Mouse (Mus musculus) hindbrain, postnatal 0 days (tissue): ENCODE results near the gene Krt23. TPM values are rescaled to one million over a fixed set of nuclear protein-coding genes. Genes with fewer than 3 reads are reported as not detected.

ENCODE experiments used
- ATAC-seq: fragments of 200-750 bp; cut with Nextera tagmentation; 2 replicates; pipeline ENCODE4 v1.8.0; 2017; ENCODE audit warnings: mild to moderate bottlenecking, moderate TSS enrichment, moderate library complexity
- DNase-seq: peaks from one replicate; pipeline ENCODE4 v3.0.0-alpha.2; 2015; ENCODE audit warnings: low spot score
- H3K27ac ChIP-seq: fragments of 300-500 bp; sonication (generic); 2 replicates; pipeline ENCODE4 v1.5.1; 2014; ENCODE audit warnings: mild to moderate bottlenecking
- H3K27me3 ChIP-seq: fragments of 300-500 bp; sonication (generic); 2 replicates; pipeline ENCODE4 v1.6.1; 2014; ENCODE audit warnings: low read length, mixed read lengths; ENCODE audit not compliant: insufficient read depth
- H3K36me3 ChIP-seq: fragments of 300-500 bp; sonication (generic); 2 replicates; pipeline ENCODE4 v1.6.1; 2014; ENCODE audit warnings: low read length, mixed read lengths; ENCODE audit not compliant: insufficient read depth
- H3K4me1 ChIP-seq: fragments of 300-500 bp; sonication (generic); 2 replicates; pipeline ENCODE4 v1.6.1; 2014; ENCODE audit warnings: antibody characterized with exemption, low read length, mixed read lengths; ENCODE audit not compliant: insufficient read depth
- H3K4me2 ChIP-seq: fragments of 300-500 bp; sonication (generic); 2 replicates; pipeline ENCODE4 v1.6.1; 2014; ENCODE audit warnings: low read depth, mild to moderate bottlenecking, low read length, moderate library complexity, mixed read lengths
- H3K4me3 ChIP-seq: fragments of 300-500 bp; sonication (generic); 2 replicates; pipeline ENCODE4 v1.5.1; 2014; ENCODE audit warnings: low read length
- H3K9ac ChIP-seq: fragments of 300-500 bp; sonication (generic); replicated peaks from 2 replicates; pipeline ENCODE4 v1.6.1; 2014; ENCODE audit warnings: mild to moderate bottlenecking, low read length, moderate library complexity, mixed read lengths
- H3K9me3 ChIP-seq: fragments of 300-500 bp; sonication (generic); 2 replicates; pipeline ENCODE4 v1.6.1; 2016; ENCODE audit warnings: low read length, mixed read lengths
- CTCF ChIP-seq: IDR thresholded peaks from 2 replicates; pipeline ENCODE4 v1.5.1; 2016; ENCODE audit warnings: antibody characterized with exemption, control low read depth, low read depth
- WGBS: fragments of 180-500 bp; shearing (Covaris S2); extraction: QIAGEN DNeasy Blood & Tissue Kit; methylation state at CpG from one replicate; pipeline ENCODE4 v1.1.7; 2014; 5-methylcytosine and 5-hydroxymethylcytosine counted together
- polyA plus RNA-seq: library from polyadenylated mRNA; unstranded; fragments of >200 nt; fragmentation: Nextera tagmentation; extraction: Ambion mirVana; gene quantifications from 2 replicates; pipeline ENCODE4 v1.2.1, GENCODE M21; 2015
- total RNA-seq: library from RNA; depleted of rRNA; stranded (reverse); fragments of >200 nt; gene quantifications from 2 replicates; pipeline ENCODE4 v1.2.3, GENCODE M21; 2014; rRNA removed

The Krt23 gene
- total RNA-seq (not detected in 2 replicates), polyA plus RNA-seq (0.40 and 0.41 TPM in 2 replicates)

DNA sequence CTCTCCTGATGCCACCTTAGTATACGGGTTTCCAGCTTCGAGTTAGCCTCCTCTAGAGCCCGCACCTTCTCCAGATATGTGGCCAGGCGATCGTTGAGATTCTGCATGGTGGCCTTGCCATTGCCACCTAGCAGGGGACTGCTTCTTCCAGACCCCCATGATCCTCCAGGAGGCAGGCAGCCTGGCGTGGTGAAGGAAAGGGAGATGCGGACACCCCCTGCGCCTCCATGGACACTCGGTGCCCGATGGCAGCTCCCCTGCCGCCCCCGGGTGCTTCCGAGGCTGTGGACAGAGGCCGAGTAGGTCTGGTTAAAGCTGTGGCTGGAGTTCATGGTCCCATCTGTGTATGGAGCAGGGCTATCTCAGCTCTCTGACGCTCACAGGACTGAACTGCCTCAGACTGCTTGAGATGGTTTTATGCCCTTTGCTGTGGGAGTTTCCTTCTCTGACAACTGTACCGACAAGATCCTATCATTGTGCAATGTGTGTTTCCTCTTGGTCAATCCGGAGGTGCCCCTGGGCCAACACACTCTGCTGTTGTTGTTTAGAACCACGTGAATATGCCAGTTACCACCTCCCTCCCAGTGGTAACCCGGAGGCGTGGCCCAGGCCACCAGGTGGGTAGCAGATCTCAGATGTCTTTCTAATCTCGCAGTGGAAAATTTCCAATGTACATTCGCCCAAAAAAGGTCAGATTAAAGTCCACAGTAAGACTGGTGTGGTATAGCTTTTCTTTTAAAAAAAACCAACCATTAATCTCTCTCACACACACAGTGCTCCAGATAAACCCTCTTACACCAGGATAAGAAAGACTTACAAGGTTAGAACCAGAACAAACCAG, at the start of gene Krt23:
Gene Krt23 (minus strand): TSS at position 405 of the 841 bp plus-strand sequence.
- 87% methylated on average over 22 of the region's 22 CpGs for WGBS
- no peaks in the 10 kb centered on the region for H3K4me1 ChIP-seq
- no peak within 1 kb of the TSS for H3K27ac ChIP-seq
- no peaks in the 10 kb centered on the region for H3K27me3 ChIP-seq
- H3K36me3 ChIP-seq = no peaks in the 10 kb centered on the region
- no peak within 1 kb of the TSS for H3K4me3 ChIP-seq
- ATAC-seq (no peak), DNase-seq (no peak)
- no peak within 1 kb of the TSS for H3K4me2 ChIP-seq
- no peaks in the 10 kb centered on the region for H3K9me3 ChIP-seq
- TF ChIP-seq CTCF = no peak
- H3K9ac ChIP-seq = no peak within 1 kb of the TSS

DNA sequence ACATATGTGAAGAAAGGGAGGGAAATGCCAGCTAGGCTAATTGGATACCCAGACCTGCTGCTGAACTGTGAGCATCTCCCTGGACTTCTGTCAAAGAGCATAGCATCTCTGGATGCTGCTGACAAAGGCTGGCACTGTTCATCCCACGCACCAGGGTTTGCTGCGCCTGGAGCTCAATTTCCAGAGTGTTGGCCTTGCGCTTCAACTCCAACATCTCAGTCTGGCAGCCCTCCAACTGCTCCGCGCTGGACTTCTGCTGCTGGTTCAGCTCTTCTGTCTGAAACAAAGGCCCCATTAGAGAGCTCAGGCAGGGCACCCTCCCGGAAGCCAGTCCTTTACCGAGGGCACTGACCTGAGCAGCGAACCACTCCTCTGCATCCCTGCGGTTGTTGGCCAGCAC, 46.8 kb upstream of the Krt23 start:
- Histone ChIP-seq H3K36me3 (no peaks in the 10 kb centered on the region), H3K9me3 (no peaks in the 10 kb centered on the region), H3K4me2 (peak overlapping the region; percentile 39), H3K27me3 (no peaks in the 10 kb centered on the region), H3K4me1 (peaks cover 4% of the 10 kb centered on the region; the same call in 1 of the 2 replicates), H3K27ac (no peak overlapping the region), H3K9ac (no peak overlapping the region), H3K4me3 (no peak overlapping the region)
- WGBS = 33% methylated on average over 9 of the region's 9 CpGs
- TF ChIP-seq CTCF = no peak
- peak; percentile 61; the same call in 1 of the 2 replicates for ATAC-seq
- DNase-seq = peak; percentile 83

DNA sequence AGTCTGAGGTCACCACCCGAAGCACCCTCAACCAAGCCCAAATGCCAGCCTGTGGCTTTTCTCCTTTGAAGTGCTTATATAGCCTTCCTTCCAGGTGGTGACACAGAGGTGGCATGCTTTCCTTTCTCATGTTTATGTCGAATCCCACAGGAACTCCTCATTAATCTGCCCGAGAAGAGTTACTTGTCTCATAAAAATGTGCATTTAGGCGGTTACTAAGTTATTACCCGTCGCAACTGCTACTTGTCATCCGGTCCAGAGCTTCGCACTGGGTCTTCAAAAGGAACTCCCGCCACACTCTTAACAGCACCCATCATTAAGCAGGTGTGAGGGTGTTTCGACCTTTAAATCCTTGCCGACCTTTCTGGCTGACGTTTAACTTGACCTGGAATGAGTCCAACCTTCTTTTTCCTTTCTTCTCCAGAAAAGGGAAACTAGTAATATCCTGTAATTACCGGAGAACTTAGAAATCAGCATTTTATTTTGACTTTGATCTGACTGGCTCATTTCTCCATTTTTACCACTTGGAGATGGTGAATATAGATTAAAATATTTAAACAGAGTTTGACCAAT, 28.4 kb upstream of the Krt23 start, which contains the start of gene Krt39:
Gene Krt39 (minus strand): TSS at position 51 of the 573 bp plus-strand sequence.
- H3K4me3 ChIP-seq = no peak within 1 kb of the TSS
- H3K27ac ChIP-seq = no peak within 1 kb of the TSS
- ATAC-seq (no peak), DNase-seq (no peak)
- H3K27me3 ChIP-seq = no peaks in the 10 kb centered on the region
- H3K9ac ChIP-seq = no peak within 1 kb of the TSS
- H3K36me3 ChIP-seq = no peaks in the 10 kb centered on the region
- H3K4me2 ChIP-seq = no peak within 1 kb of the TSS
- TF ChIP-seq CTCF = no peak
- WGBS = 85% methylated on average over 13 of the region's 13 CpGs
- no peaks in the 10 kb centered on the region for H3K4me1 ChIP-seq
- H3K9me3 ChIP-seq = no peaks in the 10 kb centered on the region

DNA sequence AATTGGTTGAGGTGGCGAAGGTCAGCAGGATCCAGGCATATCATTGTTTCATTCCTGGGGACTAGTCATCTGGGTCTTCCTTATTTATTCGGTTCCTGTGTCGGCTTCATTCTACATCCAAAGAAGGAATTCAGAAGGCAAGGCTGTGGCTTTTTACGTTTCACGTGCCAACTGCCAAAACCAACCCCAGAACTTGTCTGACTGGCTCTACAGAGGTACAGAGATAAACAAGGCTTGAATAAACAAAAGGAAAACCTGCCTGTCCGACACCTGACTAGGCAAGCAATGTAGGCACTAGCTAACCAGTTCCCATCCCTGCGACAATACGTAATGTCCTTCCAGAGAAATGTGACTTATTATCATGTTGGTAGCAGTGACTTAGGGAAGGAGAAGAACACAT, 21.2 kb upstream of the Krt23 start:
- H3K9ac ChIP-seq = no peak overlapping the region
- no peaks in the 10 kb centered on the region for H3K27me3 ChIP-seq
- H3K4me1 ChIP-seq = no peaks in the 10 kb centered on the region
- no peak overlapping the region for H3K4me2 ChIP-seq
- H3K27ac ChIP-seq = no peak overlapping the region
- TF ChIP-seq CTCF = no peak
- DNase-seq (no peak), ATAC-seq (no peak)
- no peaks in the 10 kb centered on the region for H3K9me3 ChIP-seq
- H3K36me3 ChIP-seq = no peaks in the 10 kb centered on the region
- WGBS = 89% methylated on average over 8 of the region's 8 CpGs
- no peak overlapping the region for H3K4me3 ChIP-seq

DNA sequence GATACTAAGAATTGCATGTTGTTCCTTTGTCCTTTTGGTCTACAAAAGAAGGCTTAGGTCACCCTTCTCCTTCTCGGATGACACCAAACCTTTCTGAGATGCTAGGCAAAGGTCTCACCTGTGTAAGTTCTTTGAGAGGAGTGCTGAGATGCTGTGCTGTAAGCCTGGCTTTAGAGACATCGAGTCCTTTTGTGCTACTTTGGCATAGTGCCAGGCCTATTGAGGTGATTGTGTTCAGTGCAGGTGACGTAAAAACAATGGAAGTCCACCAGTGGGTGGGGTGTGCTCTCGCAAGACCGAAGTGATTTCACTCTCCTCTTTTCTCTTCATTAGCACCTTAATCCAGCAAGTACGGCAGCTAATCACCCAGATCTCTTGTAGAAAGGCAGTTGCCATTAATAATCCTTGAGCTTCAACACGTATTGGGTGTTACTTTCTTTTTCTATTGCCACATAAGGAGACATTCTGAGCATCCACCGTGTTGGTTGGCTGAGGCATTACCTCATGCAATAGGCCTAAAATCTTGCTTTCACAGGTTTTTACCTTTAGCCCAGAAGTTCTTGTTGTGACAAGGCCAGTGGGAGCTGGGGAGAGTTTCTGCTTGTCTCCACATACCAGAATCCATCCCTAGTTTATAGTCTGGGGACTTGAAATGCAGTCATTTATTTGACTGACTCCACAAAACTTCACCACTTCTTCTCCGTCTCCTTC, 7.3 kb upstream of the Krt23 start:
- Histone ChIP-seq H3K4me3 (no peak overlapping the region), H3K9me3 (no peaks in the 10 kb centered on the region), H3K4me2 (no peak overlapping the region), H3K9ac (no peak overlapping the region), H3K27me3 (no peaks in the 10 kb centered on the region), H3K36me3 (no peaks in the 10 kb centered on the region), H3K4me1 (no peaks in the 10 kb centered on the region), H3K27ac (no peak overlapping the region)
- 83% methylated on average over 9 of the region's 9 CpGs for WGBS
- no peak for ATAC-seq
- no peak for TF ChIP-seq CTCF
- DNase-seq = no peak

DNA sequence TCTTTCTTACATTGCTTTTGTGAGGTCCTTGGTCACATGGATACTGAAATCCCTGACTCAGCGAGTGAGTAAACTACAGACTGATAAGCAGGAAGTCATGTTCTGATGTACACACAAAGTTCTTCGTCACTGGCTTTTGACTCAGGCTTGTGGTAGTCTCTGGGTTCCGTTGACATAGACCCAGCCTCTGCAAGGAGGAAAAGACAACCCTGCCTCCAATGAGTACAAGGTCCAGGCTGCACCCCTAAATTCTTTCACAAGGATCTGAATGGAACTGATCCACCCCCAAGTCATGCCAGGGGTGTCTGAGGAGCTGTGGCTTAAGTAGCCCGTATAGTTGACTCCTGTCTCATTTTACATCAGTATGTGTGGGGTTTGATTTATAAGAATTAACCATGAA, 3.5 kb upstream of the Krt23 start:
- Histone ChIP-seq H3K4me3 (no peak overlapping the region), H3K4me2 (no peak overlapping the region), H3K27ac (no peak overlapping the region), H3K36me3 (no peaks in the 10 kb centered on the region), H3K4me1 (no peaks in the 10 kb centered on the region), H3K9me3 (no peaks in the 10 kb centered on the region), H3K27me3 (no peaks in the 10 kb centered on the region), H3K9ac (no peak overlapping the region)
- no peak for TF ChIP-seq CTCF
- WGBS = 87% methylated on average over 4 of the region's 4 CpGs
- no peak for ATAC-seq
- no peak for DNase-seq
